Mouse (Mus musculus): ENCODE data around the gene Srgap3. TPM values are rescaled to one million over a fixed set of nuclear protein-coding genes. Genes with fewer than 3 reads are reported as not detected.

Srgap3 gene
- polyA plus RNA-seq, 1 experiment from 2014 or later = 1.5 TPM

DNA sequence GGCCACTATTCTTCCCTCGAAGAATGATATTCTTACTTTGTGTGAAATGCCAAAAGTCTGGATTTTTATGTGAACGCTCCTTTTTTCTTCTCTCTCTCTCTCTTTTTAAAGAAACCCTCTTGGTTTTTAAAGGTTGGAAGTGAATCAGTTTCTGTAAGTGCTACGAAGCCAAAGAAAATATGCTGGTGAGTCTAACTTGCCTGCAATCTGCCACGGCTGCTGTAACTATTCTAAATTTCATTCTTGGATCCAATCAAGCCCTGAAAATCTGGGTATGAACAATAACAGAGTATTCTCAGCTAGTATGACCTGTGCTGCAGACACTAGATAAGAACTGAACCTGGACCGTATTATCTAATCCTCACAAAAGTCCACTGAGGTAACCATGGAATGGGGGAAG, 21.1 kb downstream of the Srgap3 start:
- Histone ChIP-seq H3K36me3 (ENCODE audit: control insufficient read depth, insufficient read depth, low read length) (no peaks in the 10 kb centered on the region), H3K4me1 (replicated peaks; ENCODE audit: control insufficient read depth, insufficient read depth) (no peaks in the 10 kb centered on the region), H3K27me3 (ENCODE audit: control insufficient read depth, insufficient read depth, low read length) (no peaks in the 10 kb centered on the region), H3K27ac (replicated peaks) (no peak overlapping the region), H3K9me3 (ENCODE audit: control insufficient read depth, low read length) (no peaks in the 10 kb centered on the region), H3K4me3 (ENCODE audit: low read depth, low read length) (no peak overlapping the region), H3K4me2 (replicated peaks; ENCODE audit: low read depth) (no peak overlapping the region), H3K9ac (ENCODE audit: low read length) (no peak overlapping the region)
- DNase-seq (ENCODE audit: low spot score) (no peak), ATAC-seq (ENCODE audit: low FRiP score, low TSS enrichment) (no peak)
- 73% methylated on average over 5 of the region's 5 CpGs for WGBS
- TF ChIP-seq EP300 (optimal IDR thresholded peaks at IDR 0.05) = no peak
- TF ChIP-seq CTCF (IDR thresholded peaks at IDR 0.05; ENCODE audit: low read depth) = no peak

DNA sequence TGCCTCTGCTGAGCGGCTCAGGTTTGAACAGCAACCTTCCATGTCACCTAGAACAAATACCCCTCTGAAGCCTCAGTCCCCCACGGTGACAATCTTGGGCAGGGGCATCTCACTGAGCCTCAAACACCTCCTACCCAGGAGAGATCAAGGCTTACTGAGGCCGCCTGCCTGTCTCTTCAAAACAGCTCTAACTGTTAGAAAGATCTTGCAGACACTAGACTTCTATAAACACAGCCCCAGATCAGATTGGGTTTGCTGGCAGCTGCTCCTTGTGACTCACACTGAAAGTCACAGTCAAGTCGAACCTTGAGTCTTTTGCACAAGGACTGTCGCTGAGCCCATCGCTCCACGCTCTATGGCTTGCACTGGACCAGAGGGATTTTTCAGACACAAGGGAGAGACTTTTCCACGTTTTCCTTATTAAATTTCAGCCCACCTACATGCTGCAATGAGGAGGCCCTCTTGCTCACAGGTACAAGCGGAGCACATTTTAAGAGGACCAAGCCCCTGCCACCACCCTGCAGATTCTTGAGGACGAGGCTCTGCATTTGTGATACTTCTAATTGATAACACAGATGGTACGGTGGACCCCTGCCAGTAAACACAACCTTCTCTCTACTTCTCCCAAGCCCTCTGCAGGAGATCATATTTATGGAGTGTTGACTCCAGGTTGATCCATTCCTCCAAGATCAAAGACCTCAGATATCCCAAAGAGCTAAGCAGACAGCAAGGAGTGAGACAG, 21.7 kb downstream of the Srgap3 start:
- DNase-seq (ENCODE audit: low spot score) = no peak
- ATAC-seq (ENCODE audit: low FRiP score, low TSS enrichment) = no peak
- whole genome bisulfite sequencing = 43% methylated on average over 11 of the region's 11 CpGs
- Histone ChIP-seq H3K4me1 (replicated peaks; ENCODE audit: control insufficient read depth, insufficient read depth) (no peaks in the 10 kb centered on the region), H3K36me3 (ENCODE audit: control insufficient read depth, insufficient read depth, low read length) (no peaks in the 10 kb centered on the region), H3K27me3 (ENCODE audit: control insufficient read depth, insufficient read depth, low read length) (no peaks in the 10 kb centered on the region), H3K9me3 (ENCODE audit: control insufficient read depth, low read length) (no peaks in the 10 kb centered on the region), H3K4me2 (replicated peaks; ENCODE audit: low read depth) (no peak overlapping the region), H3K4me3 (ENCODE audit: low read depth, low read length) (no peak overlapping the region), H3K27ac (replicated peaks) (no peak overlapping the region), H3K9ac (ENCODE audit: low read length) (no peak overlapping the region)
- TF ChIP-seq CTCF (IDR thresholded peaks at IDR 0.05; ENCODE audit: low read depth) (no peak), EP300 (optimal IDR thresholded peaks at IDR 0.05) (no peak)

DNA sequence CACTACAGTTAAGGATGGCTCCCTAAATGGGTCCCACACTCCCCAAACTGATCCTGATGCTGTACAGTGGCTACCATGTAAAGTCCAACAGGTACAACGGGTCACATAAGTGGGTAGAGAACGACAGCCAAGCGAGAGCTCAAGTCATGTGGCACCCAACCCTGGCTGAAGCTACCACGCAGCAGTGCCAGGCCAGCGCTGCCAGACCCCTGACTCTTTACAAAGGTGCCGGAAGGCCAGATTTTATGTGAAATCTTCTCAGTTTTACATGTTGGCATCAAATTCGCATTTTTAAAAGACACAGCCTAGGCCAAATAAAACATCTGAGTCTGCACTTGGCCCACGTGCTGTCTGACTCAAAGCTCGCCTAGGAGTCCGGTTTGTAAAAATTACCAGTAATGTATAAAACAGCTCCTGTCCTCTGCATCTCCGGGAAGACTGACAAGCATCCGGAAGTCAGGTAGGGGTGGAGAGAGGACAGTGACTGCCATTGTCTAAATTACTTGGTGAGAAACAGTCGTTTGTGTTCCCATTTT, 22.4 kb downstream of the Srgap3 start:
- H3K4me2 ChIP-seq (replicated peaks; ENCODE audit: low read depth) = no peak overlapping the region

DNA sequence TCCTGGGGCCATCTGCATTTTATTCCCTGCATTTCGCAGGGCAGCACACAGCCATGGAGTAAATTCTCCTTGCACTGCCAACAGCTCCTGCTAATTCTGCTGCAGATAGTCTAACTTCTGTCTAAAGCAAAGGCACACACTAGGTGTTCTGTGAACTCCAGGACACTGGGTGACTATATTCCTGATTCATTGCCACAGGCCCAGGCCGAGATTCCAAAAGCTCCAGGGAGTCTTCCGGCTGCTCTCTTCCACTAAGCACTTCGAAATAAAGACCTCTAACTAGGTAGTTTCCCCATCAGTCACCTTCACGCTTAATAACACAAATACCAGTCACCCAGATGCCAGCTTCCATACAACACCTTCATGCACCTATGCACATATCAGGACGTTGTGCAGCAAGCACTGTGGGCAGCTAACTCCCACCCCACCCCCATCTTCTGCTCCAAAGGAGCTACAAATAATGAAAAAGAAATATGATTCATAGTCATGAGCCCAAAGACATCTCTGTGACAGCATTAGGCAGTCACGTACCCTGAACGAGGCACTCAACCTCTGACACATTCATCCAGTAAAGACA, 26.4 kb downstream of the Srgap3 start:
- H3K9ac ChIP-seq (ENCODE audit: low read length) = no peak overlapping the region
- H3K36me3 ChIP-seq (ENCODE audit: control insufficient read depth, insufficient read depth, low read length) = no peaks in the 10 kb centered on the region
- WGBS = 81% methylated on average over 8 of the region's 8 CpGs
- no peak overlapping the region for H3K4me2 ChIP-seq (replicated peaks; ENCODE audit: low read depth)
- no peak overlapping the region for H3K4me3 ChIP-seq (ENCODE audit: low read depth, low read length)
- no peaks in the 10 kb centered on the region for H3K4me1 ChIP-seq (replicated peaks; ENCODE audit: control insufficient read depth, insufficient read depth)
- no peak for ATAC-seq (ENCODE audit: low FRiP score, low TSS enrichment)
- DNase-seq (ENCODE audit: low spot score) = no peak
- H3K9me3 ChIP-seq (ENCODE audit: control insufficient read depth, low read length) = no peaks in the 10 kb centered on the region
- no peak overlapping the region for H3K27ac ChIP-seq (replicated peaks)
- TF ChIP-seq EP300 (optimal IDR thresholded peaks at IDR 0.05) (no peak), CTCF (IDR thresholded peaks at IDR 0.05; ENCODE audit: low read depth) (no peak)
- no peaks in the 10 kb centered on the region for H3K27me3 ChIP-seq (ENCODE audit: control insufficient read depth, insufficient read depth, low read length)

More for the DNA sequence above, 22.4 kb downstream of the Srgap3 start:
- Histone ChIP-seq H3K9ac (ENCODE audit: low read length) (no peak overlapping the region), H3K27ac (replicated peaks) (no peak overlapping the region), H3K27me3 (ENCODE audit: control insufficient read depth, insufficient read depth, low read length) (no peaks in the 10 kb centered on the region), H3K9me3 (ENCODE audit: control insufficient read depth, low read length) (no peaks in the 10 kb centered on the region), H3K4me3 (ENCODE audit: low read depth, low read length) (no peak overlapping the region), H3K4me1 (replicated peaks; ENCODE audit: control insufficient read depth, insufficient read depth) (no peaks in the 10 kb centered on the region), H3K36me3 (ENCODE audit: control insufficient read depth, insufficient read depth, low read length) (no peaks in the 10 kb centered on the region)
- WGBS = 62% methylated on average over 13 of the region's 13 CpGs
- DNase-seq (ENCODE audit: low spot score) (no peak), ATAC-seq (ENCODE audit: low FRiP score, low TSS enrichment) (no peak)
- TF ChIP-seq CTCF (IDR thresholded peaks at IDR 0.05; ENCODE audit: low read depth) (no peak), EP300 (optimal IDR thresholded peaks at IDR 0.05) (no peak)

DNA sequence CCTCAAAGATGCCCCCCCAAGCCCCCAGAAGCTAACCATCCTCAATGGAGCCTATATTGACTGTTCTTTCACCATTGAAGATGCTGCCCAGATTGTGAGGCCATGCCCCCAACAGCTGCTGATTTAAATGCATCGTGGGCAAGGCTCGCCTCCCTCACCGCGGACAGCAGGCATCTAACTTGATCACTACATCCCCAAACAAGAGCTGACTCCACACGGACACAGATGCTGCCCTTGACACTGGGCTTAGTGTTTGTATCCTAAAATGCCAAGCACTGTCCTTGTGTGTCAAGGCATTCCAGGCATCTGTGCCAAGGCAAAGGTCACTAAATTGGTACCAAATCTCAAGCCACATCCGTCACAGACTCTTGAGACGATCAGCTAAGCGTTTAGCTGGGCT, 29.3 kb downstream of the Srgap3 start:
- 84% methylated on average over 8 of the region's 8 CpGs for WGBS
- no peaks in the 10 kb centered on the region for H3K36me3 ChIP-seq (ENCODE audit: control insufficient read depth, insufficient read depth, low read length)
- no peaks in the 10 kb centered on the region for H3K27me3 ChIP-seq (ENCODE audit: control insufficient read depth, insufficient read depth, low read length)
- DNase-seq (ENCODE audit: low spot score) (no peak), ATAC-seq (ENCODE audit: low FRiP score, low TSS enrichment) (no peak)
- H3K9me3 ChIP-seq (ENCODE audit: control insufficient read depth, low read length) = no peaks in the 10 kb centered on the region
- H3K9ac ChIP-seq (ENCODE audit: low read length) = no peak overlapping the region
- H3K4me1 ChIP-seq (replicated peaks; ENCODE audit: control insufficient read depth, insufficient read depth) = no peaks in the 10 kb centered on the region
- no peak overlapping the region for H3K4me2 ChIP-seq (replicated peaks; ENCODE audit: low read depth)
- TF ChIP-seq EP300 (optimal IDR thresholded peaks at IDR 0.05) = no peak
- TF ChIP-seq CTCF (IDR thresholded peaks at IDR 0.05; ENCODE audit: low read depth) = no peak
- no peak overlapping the region for H3K27ac ChIP-seq (replicated peaks)
- no peak overlapping the region for H3K4me3 ChIP-seq (ENCODE audit: low read depth, low read length)

DNA sequence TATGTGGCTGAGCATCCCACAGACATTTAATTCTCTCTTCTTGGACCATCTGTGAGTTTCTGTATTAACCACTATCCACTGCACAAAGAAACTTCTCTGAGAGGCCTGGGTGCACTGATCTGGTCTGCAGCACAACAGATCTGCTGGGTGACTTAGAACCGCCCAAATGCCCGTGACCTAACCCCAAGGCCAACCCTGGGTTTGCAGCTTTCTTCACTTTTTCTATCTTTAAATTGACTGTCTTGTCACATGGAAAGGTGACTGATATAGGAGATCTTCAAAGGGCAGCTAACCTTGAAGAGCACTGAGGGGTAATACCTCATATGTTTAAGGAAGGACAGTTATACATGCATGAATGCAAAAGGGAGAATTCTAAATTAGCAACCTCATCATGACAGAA, 30.8 kb downstream of the Srgap3 start:
- Histone ChIP-seq H3K27me3 (ENCODE audit: control insufficient read depth, insufficient read depth, low read length) (no peaks in the 10 kb centered on the region), H3K4me3 (ENCODE audit: low read depth, low read length) (no peak overlapping the region), H3K9ac (ENCODE audit: low read length) (no peak overlapping the region), H3K4me2 (replicated peaks; ENCODE audit: low read depth) (no peak overlapping the region), H3K9me3 (ENCODE audit: control insufficient read depth, low read length) (no peaks in the 10 kb centered on the region), H3K4me1 (replicated peaks; ENCODE audit: control insufficient read depth, insufficient read depth) (no peaks in the 10 kb centered on the region), H3K36me3 (ENCODE audit: control insufficient read depth, insufficient read depth, low read length) (no peaks in the 10 kb centered on the region), H3K27ac (replicated peaks) (no peak overlapping the region)
- ATAC-seq (ENCODE audit: low FRiP score, low TSS enrichment) = no peak
- TF ChIP-seq EP300 (optimal IDR thresholded peaks at IDR 0.05) (no peak), CTCF (IDR thresholded peaks at IDR 0.05; ENCODE audit: low read depth) (no peak)
- WGBS = 89% methylated on average over 2 of the region's 2 CpGs
- no peak for DNase-seq (ENCODE audit: low spot score)
